In genomic region chr10:70449206-70449605, GRCm38 (mm10) we compare ENCODE assay signal across 24 mouse cellular contexts. TPM values are rescaled to one million over a fixed set of nuclear protein-coding genes. Genes with fewer than 3 reads are reported as not detected.
DNase-seq lines count a peak whose midpoint lies in the region; ATAC-seq and TF ChIP-seq lines count a peak whose summit lies in the region.
"Had no signal": no experiment of that assay in that cellular context is flagged by ENCODE, and none has a peak within 500 bp of the region (broad histone marks: within the 10 kb centered on the region; RNA-seq: fewer than 3 reads in every experiment).

No protein-coding gene starts in this region.

- 27% methylated on average over 8 of the region's 8 CpGs for WGBS in heart, embryonic 12.5 days
- WGBS in intestine, embryonic 15.5 days = 43% methylated on average over 8 of the region's 8 CpGs
- 49% methylated on average over 8 of the region's 8 CpGs for whole genome bisulfite sequencing in intestine, embryonic 16.5 days
- WGBS in limb, embryonic 13.5 days = 34% methylated on average over 8 of the region's 8 CpGs
- WGBS in hindbrain, postnatal 0 days = 53% methylated on average over 8 of the region's 8 CpGs

- H3K27me3 ChIP-seq in heart, embryonic 12.5 days (replicated peaks) = no peaks in the 10 kb centered on the region
- H3K27me3 ChIP-seq in intestine, embryonic 15.5 days (replicated peaks) = no peaks in the 10 kb centered on the region
- no peaks in the 10 kb centered on the region for H3K27me3 ChIP-seq in intestine, embryonic 16.5 days (replicated peaks; ENCODE audit: control insufficient read depth, insufficient read depth, low read length)
- H3K27me3 ChIP-seq in limb, embryonic 13.5 days = no peaks in the 10 kb centered on the region
- H3K27me3 ChIP-seq in hindbrain, postnatal 0 days (ENCODE audit: insufficient read depth, low read length) = no peaks in the 10 kb centered on the region
- H3K27me3 ChIP-seq: liver, embryonic 13.5 days had no signal

- H3K4me1 ChIP-seq in heart, embryonic 12.5 days (replicated peaks) = no peaks in the 10 kb centered on the region
- H3K4me1 ChIP-seq in intestine, embryonic 15.5 days (replicated peaks) = no peaks in the 10 kb centered on the region
- H3K4me1 ChIP-seq in intestine, embryonic 16.5 days (ENCODE audit: control insufficient read depth, insufficient read depth, low read length) = no peaks in the 10 kb centered on the region
- no peaks in the 10 kb centered on the region for H3K4me1 ChIP-seq in limb, embryonic 13.5 days
- H3K4me1 ChIP-seq in hindbrain, postnatal 0 days (ENCODE audit: insufficient read depth, low read length) = no peaks in the 10 kb centered on the region
- H3K4me1 ChIP-seq: liver, embryonic 13.5 days had no signal

- no peak overlapping the region for H3K9ac ChIP-seq in heart, embryonic 12.5 days
- no peak overlapping the region for H3K9ac ChIP-seq in intestine, embryonic 15.5 days
- no peak overlapping the region for H3K9ac ChIP-seq in intestine, embryonic 16.5 days (ENCODE audit: low read depth, low read length)
- H3K9ac ChIP-seq in limb, embryonic 13.5 days = no peak overlapping the region
- H3K9ac ChIP-seq in hindbrain, postnatal 0 days (replicated peaks; ENCODE audit: low read length) = no peak overlapping the region
- H3K9ac ChIP-seq: liver, embryonic 13.5 days had no signal

- H3K27ac ChIP-seq in heart, embryonic 12.5 days (ENCODE audit: poor library complexity, severe bottlenecking) = no peak overlapping the region
- H3K27ac ChIP-seq in intestine, embryonic 15.5 days = no peak overlapping the region
- H3K27ac ChIP-seq in intestine, embryonic 16.5 days (ENCODE audit: low read length) = no peak overlapping the region
- no peak overlapping the region for H3K27ac ChIP-seq in limb, embryonic 13.5 days
- H3K27ac ChIP-seq in hindbrain, postnatal 0 days = no peak overlapping the region
- H3K27ac ChIP-seq: gastrocnemius, adult 2 months; kidney, postnatal 0 days; liver, embryonic 13.5 days had no signal

- intact Hi-C loops in heart, postnatal 36 days (cut with DNase I) = loop anchor here (5.0 kb wide), 1 partner anchor 88 kb away; no protein-coding TSS in a partner anchor

- no peak for DNase-seq in heart, postnatal 36 days
- peak; percentile 66 for DNase-seq in ZHBTc4 (ENCODE audit: low read depth, low spot score)
- no peak for DNase-seq in hindbrain, postnatal 0 days (ENCODE audit: low spot score)
- DNase-seq in urinary bladder, postnatal 4 days (ENCODE audit: low spot score in 2 of 2) = no peak
- DNase-seq: adrenal gland, postnatal 25 days; cerebellum, adult 9-10 months; gastrocnemius, adult 2 months; kidney, adult 18-20 months; liver, embryonic 13.5 days; lung, adult 2 months; lung, postnatal 14 days; right cerebral cortex, adult 18-20 months; right cerebral cortex, postnatal 4 days; thymus, adult 2 months; thymus, postnatal 4 days had no signal

- peak overlapping the region; percentile 15; the same call in 1 of the 2 replicates for H3K4me3 ChIP-seq in heart, embryonic 12.5 days
- H3K4me3 ChIP-seq in intestine, embryonic 15.5 days (replicated peaks) = no peak overlapping the region
- no peak overlapping the region for H3K4me3 ChIP-seq in intestine, embryonic 16.5 days (ENCODE audit: low read length)
- no peak overlapping the region for H3K4me3 ChIP-seq in limb, embryonic 13.5 days
- no peak overlapping the region for H3K4me3 ChIP-seq in hindbrain, postnatal 0 days (ENCODE audit: low read length)
- H3K4me3 ChIP-seq: gastrocnemius, adult 2 months; liver, embryonic 13.5 days had no signal

- peak overlapping the region; percentile 50 for H3K4me2 ChIP-seq in heart, embryonic 12.5 days
- peak overlapping the region; percentile 24; the same call in 1 of the 2 replicates for H3K4me2 ChIP-seq in intestine, embryonic 15.5 days (replicated peaks)
- H3K4me2 ChIP-seq in intestine, embryonic 16.5 days (ENCODE audit: low read depth, low read length) = no peak overlapping the region
- H3K4me2 ChIP-seq in limb, embryonic 13.5 days (replicated peaks) = peak overlapping the region; percentile 21; the same call in 1 of the 2 replicates
- no peak overlapping the region for H3K4me2 ChIP-seq in hindbrain, postnatal 0 days (ENCODE audit: low read depth, low read length)
- H3K4me2 ChIP-seq: liver, embryonic 13.5 days; midbrain, embryonic 11.5 days had no signal

- no peak for TF ChIP-seq CTCF in hindbrain, postnatal 0 days (IDR thresholded peaks at IDR 0.05; ENCODE audit: low read depth)

- ATAC-seq in heart, embryonic 12.5 days (ENCODE audit: insufficient number of reproducible peaks, low FRiP score) = no peak
- ATAC-seq in intestine, embryonic 15.5 days = no peak
- no peak for ATAC-seq in intestine, embryonic 16.5 days
- ATAC-seq in limb, embryonic 13.5 days (ENCODE audit: low FRiP score, low read depth) = no peak
- no peak for ATAC-seq in hindbrain, postnatal 0 days
- ATAC-seq: forebrain, embryonic 14.5 days had no signal

- peaks cover 10% of the 10 kb centered on the region for H3K36me3 ChIP-seq in heart, embryonic 12.5 days
- H3K36me3 ChIP-seq in intestine, embryonic 15.5 days = no peaks in the 10 kb centered on the region
- H3K36me3 ChIP-seq in intestine, embryonic 16.5 days (ENCODE audit: control insufficient read depth, insufficient read depth, low read length) = no peaks in the 10 kb centered on the region
- peaks cover 17% of the 10 kb centered on the region for H3K36me3 ChIP-seq in limb, embryonic 13.5 days
- H3K36me3 ChIP-seq in hindbrain, postnatal 0 days (ENCODE audit: insufficient read depth, low read length) = peaks cover 13% of the 10 kb centered on the region
- H3K36me3 ChIP-seq: liver, embryonic 13.5 days had no signal

- H3K9me3 ChIP-seq in heart, embryonic 12.5 days (replicated peaks) = no peaks in the 10 kb centered on the region
- no peaks in the 10 kb centered on the region for H3K9me3 ChIP-seq in intestine, embryonic 15.5 days
- no peaks in the 10 kb centered on the region for H3K9me3 ChIP-seq in intestine, embryonic 16.5 days (ENCODE audit: control insufficient read depth, low read length)
- H3K9me3 ChIP-seq in limb, embryonic 13.5 days = no peaks in the 10 kb centered on the region
- no peaks in the 10 kb centered on the region for H3K9me3 ChIP-seq in hindbrain, postnatal 0 days (ENCODE audit: low read length)

RNA-seq across cellular contexts. Expression of gene Fam13c, which starts 8.9 kb away (rescaled TPM):
- 10.0 TPM in 2 replicates for polyA plus RNA-seq in heart, embryonic 12.5 days (2016; fragmentation: Nextera tagmentation; extraction: Ambion mirVana)
- 1 to 10 TPM; 4.9 to 6.3 TPM for total RNA-seq in heart, postnatal 36 days (2021)
- polyA plus RNA-seq in intestine, embryonic 15.5 days (2015; fragmentation: Nextera tagmentation; extraction: Ambion mirVana) = 7.3 and 8.0 TPM in 2 replicates
- polyA plus RNA-seq in intestine, embryonic 16.5 days (2015; fragmentation: Nextera tagmentation; extraction: Ambion mirVana) = 5.9 and 6.2 TPM in 2 replicates
- polyA plus RNA-seq in limb, embryonic 13.5 days (2015; fragmentation: Nextera tagmentation; extraction: Ambion mirVana) = 10.8 and 13.0 TPM in 2 replicates
- 6.8 and 7.7 TPM in 2 replicates for total RNA-seq in hindbrain, postnatal 0 days (2014; rRNA removed)
- 18.3 and 18.8 TPM in 2 replicates for polyA plus RNA-seq in hindbrain, postnatal 0 days (2015; fragmentation: Nextera tagmentation; extraction: Ambion mirVana)
- total RNA-seq: megakaryocyte progenitor cell, adult 5-6 weeks; MEL had no signal

Comparison
In these comparisons a context has a peak if more than half of its experiments do, and no peak if none do; other contexts are left out.
1. H3K4me2 ChIP-seq: peak in heart, embryonic 12.5 days (single experiment), intestine, embryonic 15.5 days (single experiment) and limb, embryonic 13.5 days (single experiment); none in intestine, embryonic 16.5 days (single experiment) and hindbrain, postnatal 0 days (single experiment).